Mouse (Mus musculus) mouse embryonic stem cell (cell line): ENCODE data around the gene Zfp934.
"Not testable (repeated sequence)": the region's sequence is repeated elsewhere in the genome, so short reads cannot be mapped to it uniquely, and the experiment has no call there.

Experiments
- in situ Hi-C, 2 experiments: fragments of 300-500 bp; cut with MboI; formaldehyde crosslinking; loops; 1 replicate in 1 of 2; 3 replicates in 1 of 2; pipeline ENCODE4 v1.14.3; 2019 to 2020; ENCODE audit warnings: low sequenced_read_pairs in 2 of 2, low pct_unique_long_range_greater_than_20kb in 1 of 2, mixed read lengths in 1 of 2; ENCODE audit not compliant: unreplicated experiment in 1 of 2

The Zfp934 gene

GRCm38 (mm10) chr13:62571099-62571498 lies at the start of gene Zfp934:
TSS of gene Zfp934 (minus strand) at chr13:62571199.
- in situ Hi-C loops, result not testable (repeated sequence)

GRCm38 (mm10) chr13:62617449-62617848 lies 46.5 kb upstream of the Zfp934 start:
- in situ Hi-C loops, result not testable (repeated sequence)

- in situ Hi-C loops, result not testable (repeated sequence)
Observed at GRCm38 (mm10) chr13:62561696-62562095, 9.3 kb downstream of the Zfp934 start.

DNA sequence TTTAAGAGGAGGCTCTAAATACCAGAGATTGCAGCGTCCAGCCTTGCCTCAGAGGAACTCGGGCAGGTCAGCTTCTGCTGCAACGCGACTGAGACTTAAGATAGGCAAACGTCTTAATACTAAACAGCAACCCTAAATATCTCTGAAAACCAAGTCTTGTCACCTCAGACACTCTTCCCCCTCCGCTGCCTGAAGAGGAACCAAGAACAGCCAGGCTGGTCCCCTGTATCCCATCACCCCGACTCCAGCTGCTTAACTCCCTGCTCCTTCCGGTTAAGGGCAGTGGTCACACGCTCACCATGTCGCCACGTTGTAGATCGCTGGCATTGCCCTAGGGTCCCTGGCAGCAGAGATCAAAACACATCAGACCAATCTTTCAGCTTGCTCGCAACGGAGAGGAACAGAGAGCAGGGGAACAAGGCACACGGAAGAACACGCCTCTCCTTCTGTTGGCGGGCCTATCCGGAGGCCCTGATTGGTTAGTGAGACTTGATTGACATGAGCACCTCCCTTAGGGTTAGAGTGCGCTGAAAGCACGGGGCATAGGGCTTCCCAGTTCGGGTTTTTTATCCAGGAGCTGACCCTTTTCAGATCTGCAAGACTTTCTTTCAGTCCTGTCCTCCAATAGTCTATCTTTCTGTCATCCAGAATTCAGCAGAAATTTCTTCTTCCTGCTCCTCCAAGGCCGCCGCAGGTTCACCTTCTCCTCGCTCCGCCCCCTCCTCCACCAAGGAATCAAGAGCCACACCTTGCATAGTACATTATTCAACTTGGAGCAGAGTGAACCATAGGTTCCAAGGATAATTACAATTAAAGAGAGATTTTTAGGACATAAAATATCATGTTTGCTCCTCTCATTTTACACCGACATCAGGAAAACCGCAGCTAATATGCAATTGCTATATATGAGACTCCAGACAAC lies 12.5 kb downstream of the Zfp934 start, which contains the start of gene Zfp935:
Gene Zfp935, minus strand, starts transcription at position 323 of the 922 bp plus-strand sequence.
- in situ Hi-C loops, result not testable (repeated sequence)

DNA sequence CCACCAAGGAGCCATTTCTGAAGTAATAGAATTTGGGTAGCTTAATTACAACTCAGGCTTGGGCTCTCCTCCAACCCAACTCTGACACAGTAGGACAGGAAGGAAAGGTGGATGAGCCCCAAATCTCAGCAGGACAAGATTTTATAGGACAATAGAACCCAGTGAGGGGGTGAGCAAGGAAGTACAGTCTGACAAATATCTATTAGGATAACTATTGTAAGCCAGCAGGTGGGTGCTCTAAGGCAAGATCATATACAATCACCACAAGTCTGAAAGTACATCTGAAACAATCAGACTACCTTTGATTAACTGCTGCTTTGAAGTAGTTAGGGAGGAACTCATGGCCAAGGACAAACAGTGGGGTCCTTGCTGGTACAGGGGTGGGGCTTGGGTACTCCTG lies 40.9 kb downstream of the Zfp934 start:
- in situ Hi-C loops, result not testable (repeated sequence)

DNA sequence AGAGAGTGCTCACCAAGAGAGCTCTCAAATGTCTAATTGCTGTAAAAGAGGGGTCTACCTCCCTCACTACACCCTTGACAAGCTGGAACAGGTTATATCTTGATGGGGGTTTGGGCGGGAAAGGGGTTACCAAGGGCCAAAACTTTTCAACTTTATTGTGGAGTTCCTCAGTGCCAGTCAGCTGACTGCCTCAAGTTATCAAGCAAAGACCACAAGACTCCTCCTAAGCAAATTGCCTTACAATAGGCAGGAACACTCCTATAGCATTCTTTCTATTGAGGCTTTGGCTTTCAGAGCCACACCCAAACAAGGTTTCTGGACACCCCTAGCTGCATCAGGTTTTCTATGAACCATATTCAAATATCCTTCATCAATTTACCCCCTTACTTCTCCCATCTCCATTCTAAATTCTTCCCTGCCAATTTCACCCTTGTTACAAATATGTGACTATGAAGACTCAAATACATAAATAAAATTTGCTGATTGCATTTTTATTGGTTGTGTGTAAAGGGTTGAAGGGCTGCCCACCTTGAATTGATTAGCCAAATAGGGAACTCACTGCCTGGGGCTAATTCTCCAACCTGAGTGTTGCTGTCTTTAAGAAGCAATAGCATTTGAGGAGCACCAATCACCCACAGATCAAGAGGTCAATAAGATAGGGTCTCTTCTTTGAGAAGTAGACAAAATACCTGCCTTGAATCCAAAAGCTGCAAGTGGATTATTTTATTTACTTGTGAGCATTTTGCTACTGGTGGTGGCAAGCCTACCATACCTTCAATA lies 60.2 kb downstream of the Zfp934 start:
- in situ Hi-C loops, result not testable (repeated sequence)

GRCm38 (mm10) chr13:62472661-62473060 lies 98.3 kb downstream of the Zfp934 start:
- in situ Hi-C loops, result loop anchor here in 1 of 2 experiments (25.0 kb wide), 1 partner anchor 390 kb away; the partner anchor contains the start of gene Fbp2

GRCm38 (mm10) chr13:62469947-62470346 lies 101.1 kb downstream of the Zfp934 start:
- in situ Hi-C loops, result loop anchor here in 1 of 2 experiments (25.0 kb wide), 1 partner anchor 392 kb away; the partner anchor contains the start of gene Fbp2

DNA sequence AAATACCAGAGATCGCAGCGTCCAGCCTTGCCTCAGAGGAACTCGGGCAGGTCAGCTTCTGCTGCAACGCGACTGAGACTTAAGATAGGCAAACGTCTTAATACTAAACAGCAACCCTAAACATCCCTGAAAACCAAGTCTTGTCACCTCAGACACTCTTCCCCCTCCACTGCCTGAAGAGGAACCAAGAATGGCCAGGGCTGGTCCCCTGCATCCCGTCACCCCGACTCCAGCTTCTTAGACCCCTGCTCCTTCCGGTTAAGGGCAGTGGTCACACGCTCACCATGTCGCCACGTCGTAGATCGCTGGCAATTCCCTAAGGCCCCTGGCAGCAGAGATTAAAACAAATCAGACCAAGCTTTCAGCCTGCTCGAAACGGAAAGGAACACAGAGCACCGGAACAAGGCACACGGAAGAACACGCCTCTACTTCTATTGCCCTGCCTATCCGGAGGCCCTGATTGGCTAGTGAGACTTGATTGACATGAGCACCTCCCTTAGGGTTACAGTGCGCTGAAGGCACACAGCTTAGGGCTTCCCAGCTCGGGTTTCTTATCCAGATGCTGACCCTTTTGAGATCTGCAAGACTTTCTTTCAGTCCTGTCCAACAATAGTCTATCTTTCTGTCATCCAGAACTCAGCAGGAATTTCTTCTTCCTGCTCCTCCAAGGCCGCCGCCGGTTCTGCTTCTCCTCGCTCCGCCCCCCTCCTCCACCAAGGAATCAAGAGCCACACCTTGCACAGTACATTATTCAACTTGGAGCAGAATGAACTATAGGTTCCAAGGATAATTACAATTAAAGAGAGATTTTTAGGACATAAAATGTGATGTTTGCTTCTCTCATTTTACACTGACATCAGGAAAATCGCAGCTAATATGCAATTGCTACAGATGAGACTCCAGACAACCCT lies 104.3 kb downstream of the Zfp934 start, which contains the start of gene Gm49359:
Gene Gm49359, minus strand, starts transcription at position 409 of the 911 bp plus-strand sequence.
- in situ Hi-C loops, result loop anchor here in 1 of 2 experiments (25.0 kb wide), 1 partner anchor 396 kb away; the partner anchor contains the start of gene Fbp2
